Mouse (Mus musculus) spleen, postnatal 36 days (tissue): ENCODE measurements at regions not wholly inside any gene's neighbourhood (a gene's known extent, or its start where the extent isn't known, plus 50 kb on each side); places are given as distances from the start of the nearest gene placed in this dataset.

Experiments
- DNase-seq, 2 experiments: peaks; one replicate each; pipeline ENCODE4 v3.0.0; 2022; ENCODE audit warnings: low spot score in 2 of 2, mixed read lengths in 1 of 2

GRCm38 (mm10) chr13:39950203-39950602 is 411.0 kb downstream of the Ofcc1 start:
- DNase-seq: no peak

- DNase-seq: no peak
Measured at GRCm38 (mm10) chr13:39935216-39935615, 426.0 kb downstream of the Ofcc1 start.

DNA sequence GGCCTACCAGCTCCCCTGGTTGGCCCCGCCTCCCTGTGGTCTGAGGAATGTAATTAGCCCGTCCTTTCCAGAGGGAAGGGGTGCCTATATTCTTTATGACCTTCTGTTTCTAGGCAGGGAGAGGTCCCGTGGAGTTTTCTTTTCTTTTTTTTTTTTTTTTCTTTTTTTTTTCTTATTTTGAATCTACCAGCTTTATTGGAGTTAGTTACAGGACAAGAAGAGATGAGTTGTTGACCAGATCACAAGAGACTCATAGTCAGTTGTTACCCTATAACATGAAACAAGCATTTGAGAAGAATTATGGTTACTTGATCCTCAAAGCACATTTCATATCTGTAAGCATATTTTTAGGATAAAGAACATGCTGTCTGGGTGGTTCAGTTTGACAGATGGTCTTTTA is 429.8 kb downstream of the Ofcc1 start:
- no peak for DNase-seq

- no peak for DNase-seq
Measured at GRCm38 (mm10) chr13:39928573-39928972, 432.7 kb downstream of the Ofcc1 start.

DNA sequence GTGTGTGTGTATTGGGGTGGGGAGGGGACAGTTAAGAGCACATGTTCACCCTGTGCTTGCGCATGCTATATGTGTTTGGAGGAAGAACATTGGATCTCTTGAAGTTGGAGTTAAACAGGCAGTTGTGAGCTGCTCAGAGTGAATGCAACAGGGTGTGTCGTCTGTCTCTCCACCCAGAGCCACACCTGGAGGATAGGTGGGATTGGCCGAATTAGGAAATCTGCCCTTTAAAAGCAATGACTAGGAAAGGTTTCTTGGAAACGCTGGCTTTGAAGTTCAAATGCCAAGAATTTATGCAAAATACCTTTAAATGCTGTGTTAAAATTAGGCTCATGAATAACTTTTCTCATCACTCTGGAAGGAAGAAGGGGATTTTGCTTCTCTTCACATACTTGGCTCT is 436.9 kb downstream of the Ofcc1 start:
- no peak for DNase-seq

DNA sequence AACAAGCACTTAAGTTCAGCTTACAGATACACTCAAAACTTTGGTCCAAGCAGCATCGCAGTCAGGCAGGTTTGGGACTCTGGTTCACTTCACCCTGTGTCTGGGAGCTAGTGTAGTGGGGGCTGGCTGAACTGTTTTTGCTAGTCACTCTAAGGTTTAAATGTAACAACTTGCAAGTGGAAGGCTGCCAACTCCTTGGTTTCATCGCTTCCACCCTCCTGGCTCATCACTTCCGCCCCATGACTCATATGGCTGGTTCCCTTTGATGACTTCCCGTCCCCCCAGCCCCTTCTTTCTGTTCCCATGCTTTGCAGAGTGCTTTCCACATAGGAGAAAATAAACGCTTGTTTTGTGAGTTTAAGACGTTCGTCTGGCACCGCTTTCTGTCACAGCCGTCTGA is 438.1 kb downstream of the Ofcc1 start:
- DNase-seq: peak in 1 of 2 experiments; percentile 1

DNA sequence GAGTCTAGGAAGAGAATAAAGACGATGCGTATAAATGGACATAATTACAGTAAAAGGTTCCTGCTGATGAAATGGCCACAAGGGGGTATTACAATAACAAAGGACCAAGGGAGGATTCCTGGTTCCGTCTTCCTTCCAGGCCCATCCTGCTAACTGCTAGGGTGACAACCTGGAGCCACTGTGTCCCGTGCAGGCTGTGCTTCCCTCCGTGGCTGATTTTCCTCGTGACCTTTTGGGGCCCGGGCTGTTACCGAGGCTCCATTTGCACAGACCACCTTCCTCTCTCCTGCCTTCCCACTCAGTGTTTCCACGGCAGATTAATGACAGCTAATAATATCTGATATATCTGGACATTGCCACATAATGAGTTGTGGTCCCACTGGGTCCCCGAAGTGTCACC is 453.5 kb downstream of the Ofcc1 start:
- no peak for DNase-seq

- DNase-seq: no peak
Measured at GRCm38 (mm10) chr13:39904264-39904663, 457.0 kb downstream of the Ofcc1 start.

DNA sequence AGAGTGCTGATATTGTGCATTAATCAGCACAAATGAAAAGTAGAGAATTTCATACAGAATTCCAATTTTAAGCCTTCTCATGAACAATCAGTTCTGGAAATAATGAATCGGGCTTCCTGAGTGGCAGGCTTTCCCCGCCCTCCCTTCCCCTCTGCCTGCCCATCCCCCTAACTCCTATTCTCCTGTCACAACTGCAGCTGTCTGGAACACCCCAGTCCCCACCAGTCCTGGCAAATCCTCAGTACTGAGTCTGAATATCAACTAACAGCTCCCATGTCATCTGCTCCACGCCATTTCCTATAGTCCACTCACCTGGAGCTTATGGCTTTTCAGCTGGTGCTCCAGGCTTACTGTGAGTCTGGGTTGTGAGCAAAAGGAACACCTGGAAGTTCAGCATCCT is 457.9 kb downstream of the Ofcc1 start:
- no peak for DNase-seq

DNA sequence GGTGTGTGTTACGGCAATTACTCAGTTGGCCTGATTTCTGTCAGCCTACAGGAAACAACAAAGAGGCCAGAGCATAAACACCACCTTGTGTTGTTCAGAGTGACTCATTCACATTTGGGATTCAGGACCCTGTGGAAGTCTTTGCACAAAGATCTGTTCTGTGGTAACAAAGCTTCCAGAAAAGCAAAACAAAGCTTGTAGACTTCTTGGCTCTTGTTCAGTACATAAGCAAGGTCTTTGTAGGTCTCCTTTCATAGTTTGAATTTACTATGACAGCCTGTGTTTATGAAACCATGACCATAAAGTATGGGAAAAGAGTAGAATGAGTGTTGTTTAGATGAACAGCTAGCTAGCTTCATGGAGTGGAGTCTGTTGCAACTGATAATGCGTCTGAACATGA is 461.9 kb downstream of the Ofcc1 start:
- no peak for DNase-seq

- no peak for DNase-seq
Measured at GRCm38 (mm10) chr13:39898412-39898979, 462.8 kb downstream of the Ofcc1 start.

DNA sequence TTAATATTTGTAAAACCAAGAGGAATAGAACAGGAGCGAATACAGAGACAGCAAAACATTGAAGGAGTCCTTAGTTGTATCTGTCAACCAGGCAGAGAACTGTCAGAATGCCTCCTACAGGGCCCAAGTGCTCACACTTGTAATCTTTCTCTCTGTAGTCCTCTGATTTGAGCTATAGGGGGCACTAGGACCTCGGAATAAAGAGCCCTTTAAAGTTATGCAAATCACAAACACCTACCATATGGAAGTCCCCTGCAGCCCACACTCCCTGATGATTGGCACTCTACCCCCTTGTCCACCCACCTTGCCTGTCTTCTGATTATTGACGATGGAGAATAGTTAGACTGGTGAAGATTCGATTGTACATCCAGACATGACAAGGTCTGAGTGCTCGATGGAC is 467.1 kb downstream of the Ofcc1 start:
- no peak for DNase-seq

- DNase-seq: no peak
Measured at GRCm38 (mm10) chr13:39881066-39881465, 480.2 kb downstream of the Ofcc1 start.

- DNase-seq: no peak
Measured at GRCm38 (mm10) chr13:39880136-39880535, 481.1 kb downstream of the Ofcc1 start.

GRCm38 (mm10) chr13:39877361-39878141 is 483.7 kb downstream of the Ofcc1 start:
- DNase-seq: no peak

GRCm38 (mm10) chr13:39852257-39852800 is 508.9 kb downstream of the Ofcc1 start:
- DNase-seq: no peak

- DNase-seq: no peak
Measured at GRCm38 (mm10) chr13:39849391-39849790, 511.9 kb downstream of the Ofcc1 start.

GRCm38 (mm10) chr13:39836053-39836584 is 525.1 kb downstream of the Ofcc1 start:
- no peak for DNase-seq

- no peak for DNase-seq
Measured at GRCm38 (mm10) chr13:39835302-39835701, 525.9 kb downstream of the Ofcc1 start.

- no peak for DNase-seq
Measured at GRCm38 (mm10) chr13:39834521-39835245, 526.6 kb downstream of the Ofcc1 start.

GRCm38 (mm10) chr13:39823965-39824555 is 537.2 kb downstream of the Ofcc1 start:
- DNase-seq: no peak
